Mouse (Mus musculus) heart, adult 18-20 months (tissue): ENCODE data around the gene 6030468B19Rik. TPM values are rescaled to one million over a fixed set of nuclear protein-coding genes. Genes with fewer than 3 reads are reported as not detected.

Source experiments
- total RNA-seq, 2 experiments: library from RNA; stranded (reverse); gene quantifications; 2 replicates each; pipeline ENCODE4 v1.2.3; 2021

The 6030468B19Rik gene
- total RNA-seq, 2 experiments from 2014 or later = not detected

Other genes with a start within 250 kb of the 6030468B19Rik start
- gene Tnrc6c, start 143.4 kb upstream of the 6030468B19Rik start, total RNA-seq = 10 to 100 TPM; 28.1 to 32.0 TPM
- 1 to 10 TPM; 4.6 to 5.6 TPM for gene Tmc8, start 15.6 kb upstream of the 6030468B19Rik start, total RNA-seq
- 10 to 100 TPM; 11.6 to 16.4 TPM for gene Tmc6, start 15.5 kb upstream of the 6030468B19Rik start, total RNA-seq
- gene Gm20708, start 12.0 kb downstream of the 6030468B19Rik start, total RNA-seq = 1 to 10 TPM in 1 of 2 experiments, under 1 TPM in 1; 0.87 to 1.4 TPM
- 100 to 1,000 TPM; 112 TPM for gene Syngr2, start 12.0 kb downstream of the 6030468B19Rik start, total RNA-seq
- 1 to 10 TPM; 3.9 to 5.5 TPM for gene Afmid, start 28.3 kb downstream of the 6030468B19Rik start, total RNA-seq
- 1 to 10 TPM; 1.4 to 1.7 TPM for gene Tk1, start 28.4 kb downstream of the 6030468B19Rik start, total RNA-seq
- gene Birc5, start 51.6 kb downstream of the 6030468B19Rik start, total RNA-seq = under 1 TPM; 0.23 to 0.84 TPM
- not detected for gene Tmem235, start 63.1 kb downstream of the 6030468B19Rik start, total RNA-seq
- gene Tha1, start 75.8 kb downstream of the 6030468B19Rik start, total RNA-seq = 10 to 100 TPM; 10.6 to 10.8 TPM
- 1 to 10 TPM; 3.2 to 3.5 TPM for gene Socs3, start 172.4 kb downstream of the 6030468B19Rik start, total RNA-seq
- gene Pgs1, start 188.6 kb downstream of the 6030468B19Rik start, total RNA-seq = 10 to 100 TPM; 17.0 to 18.8 TPM